Mouse (Mus musculus) stomach, postnatal 0 days (tissue): ENCODE results near the gene Dnah12.

Experiments used
- CTCF ChIP-seq: IDR thresholded peaks from 2 replicates; pipeline ENCODE4 v1.5.1; 2016; ENCODE audit warnings: antibody characterized with exemption, low read depth, mild to moderate bottlenecking, moderate library complexity
- EP300 ChIP-seq: optimal IDR thresholded peaks from 2 replicates; pipeline ENCODE3; 2016; ENCODE audit warnings: antibody characterized with exemption

- no peak for TF ChIP-seq CTCF
- TF ChIP-seq EP300, result no peak
Measured at GRCm38 (mm10) chr14:26758566-26758965, 65.5 kb downstream of the Dnah12 start.
